Mouse (Mus musculus) kidney, adult 2 months (tissue): ENCODE data around the gene Olfr497. TPM values are rescaled to one million over a fixed set of nuclear protein-coding genes. Genes with fewer than 3 reads are reported as not detected.

Experiments used
- DNase-seq: peaks from one replicate; pipeline ENCODE4 v3.0.0; 2021
- H3K27ac ChIP-seq: fragments of 200-500 bp; 2 replicates; pipeline ENCODE4 v1.5.1; 2012; ENCODE audit warnings: low read depth, low read length, control low read depth, inconsistent platforms; ENCODE audit not compliant: insufficient read depth
- H3K27me3 ChIP-seq: fragments of 200-500 bp; replicated peaks from 2 replicates; pipeline ENCODE4 v1.6.1; 2012; ENCODE audit warnings: mild to moderate bottlenecking, moderate library complexity, low read length, inconsistent platforms; ENCODE audit not compliant: control insufficient read depth, insufficient read depth
- H3K36me3 ChIP-seq: fragments of 200-500 bp; 2 replicates; pipeline ENCODE4 v1.6.1; 2012; ENCODE audit warnings: mild to moderate bottlenecking, moderate library complexity, low read length, inconsistent platforms; ENCODE audit not compliant: control insufficient read depth, insufficient read depth
- H3K4me1 ChIP-seq: fragments of 200-500 bp; 2 replicates; pipeline ENCODE4 v1.6.1; 2011; ENCODE audit warnings: low read length; ENCODE audit not compliant: control insufficient read depth, insufficient read depth
- H3K4me3 ChIP-seq: fragments of 200-500 bp; 2 replicates; pipeline ENCODE4 v1.5.1; 2011; ENCODE audit warnings: mild to moderate bottlenecking, low read depth, low read length, control low read depth; ENCODE audit not compliant: insufficient read depth
- CTCF ChIP-seq: fragments of 200-500 bp; conservative IDR thresholded peaks from 2 replicates; pipeline ENCODE4 v1.5.1; 2011; ENCODE audit warnings: low read depth, mild to moderate bottlenecking, control low read depth, low read length, moderate library complexity, mixed read lengths; ENCODE audit not compliant: insufficient read depth, insufficient read length
- POLR2A ChIP-seq: fragments of 200-500 bp; IDR thresholded peaks from one replicate; pipeline ENCODE4 v1.6.1; 2011; ENCODE audit warnings: low read depth, low read length, control low read depth
- WGBS: fragments of 180-500 bp; shearing (Covaris S2); methylation state at CpG from one replicate; pipeline ENCODE4 v1.1.7; 2018; 5-methylcytosine and 5-hydroxymethylcytosine counted together
- polyA plus RNA-seq: library from polyadenylated mRNA; depleted of rRNA; stranded (reverse); fragments of >200 nt; gene quantifications from 2 replicates; pipeline ENCODE4 v1.2.3, GENCODE M21; 2012; rRNA removed

Olfr497 gene
- polyA plus RNA-seq = not detected in 2 replicates

GRCm38 (mm10) chr7:108420121-108420520 is at the start of gene Olfr497:
TSS of gene Olfr497 (plus strand) at chr7:108420421.
- Histone ChIP-seq H3K27ac (no peak within 1 kb of the TSS), H3K4me3 (no peak within 1 kb of the TSS), H3K36me3 (no peaks in the 10 kb centered on the region), H3K27me3 (no peaks in the 10 kb centered on the region), H3K4me1 (no peaks in the 10 kb centered on the region)
- 74% methylated on average over 2 of the region's 2 CpGs for WGBS
- no peak for DNase-seq
- TF ChIP-seq CTCF (no peak), POLR2A (no peak)

DNA sequence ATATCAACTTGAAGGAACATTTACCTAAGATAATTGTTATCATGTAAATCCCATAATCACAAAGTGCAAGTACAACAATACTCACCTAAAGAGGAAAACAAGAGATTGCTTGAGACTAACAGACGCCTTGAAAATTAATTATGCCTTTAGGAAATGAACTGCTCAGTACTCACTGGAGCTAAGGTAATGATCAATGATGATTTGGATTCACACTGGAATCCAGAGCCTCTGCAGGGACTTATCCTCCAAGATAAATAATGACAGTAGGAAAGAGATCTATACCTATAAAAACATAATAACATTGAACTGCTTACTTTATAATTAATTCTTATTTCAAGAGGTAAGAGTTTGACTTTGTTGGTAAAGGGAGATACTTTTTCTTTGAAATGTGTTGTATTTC is 27.4 kb upstream of the Olfr497 start, which contains the start of gene Olfr495:
Gene Olfr495 (plus strand): TSS at position 301 of the 400 bp plus-strand sequence.
- Histone ChIP-seq H3K4me1 (no peaks in the 10 kb centered on the region), H3K27me3 (no peaks in the 10 kb centered on the region), H3K4me3 (no peak within 1 kb of the TSS), H3K27ac (no peak within 1 kb of the TSS), H3K36me3 (no peaks in the 10 kb centered on the region)
- 57% methylated on average over 1 of the region's 1 CpGs for WGBS
- DNase-seq = no peak
- TF ChIP-seq CTCF (no peak), POLR2A (no peak)

DNA sequence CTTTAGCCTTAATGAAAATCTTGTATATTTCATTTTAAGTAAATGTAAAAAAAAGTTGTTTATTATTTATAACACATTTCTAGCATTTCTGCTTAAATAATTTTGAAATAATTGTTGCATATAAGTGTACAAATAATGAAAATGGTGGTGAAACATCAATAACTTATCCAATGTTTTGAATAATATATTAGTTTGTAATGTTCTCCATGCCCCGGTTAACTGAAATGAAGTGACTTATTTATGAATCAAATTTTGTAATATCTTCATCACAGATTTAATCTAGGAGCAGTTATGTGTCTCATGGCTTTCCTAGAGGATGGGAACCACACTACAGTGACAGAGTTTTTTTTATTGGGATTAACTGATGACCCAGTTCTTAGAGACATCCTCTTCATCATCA is 44.8 kb downstream of the Olfr497 start, which contains the start of gene Olfr498:
Gene Olfr498 (plus strand): TSS at position 301 of the 400 bp plus-strand sequence.
- no peak for TF ChIP-seq CTCF
- no peak for TF ChIP-seq POLR2A
- 97% methylated on average over 1 of the region's 1 CpGs for WGBS
- H3K27me3 ChIP-seq = no peaks in the 10 kb centered on the region
- H3K27ac ChIP-seq = no peak within 1 kb of the TSS
- H3K36me3 ChIP-seq = no peaks in the 10 kb centered on the region
- no peak within 1 kb of the TSS for H3K4me3 ChIP-seq
- no peaks in the 10 kb centered on the region for H3K4me1 ChIP-seq
- DNase-seq = no peak

Other genes starting within 250 kb of the Olfr497 start
- gene Olfr486, start 247.7 kb upstream of the Olfr497 start, polyA plus RNA-seq = not detected in 2 replicates
- gene Olfr487, start 205.8 kb upstream of the Olfr497 start, polyA plus RNA-seq = not detected in 2 replicates
- not detected in 2 replicates for gene Olfr488, start 162.1 kb upstream of the Olfr497 start, polyA plus RNA-seq
- gene Olfr490, start 131.5 kb upstream of the Olfr497 start, polyA plus RNA-seq = not detected in 2 replicates
- not detected in 2 replicates for gene Olfr491, start 107.0 kb upstream of the Olfr497 start, polyA plus RNA-seq
- not detected in 2 replicates for gene Olfr492, start 96.7 kb upstream of the Olfr497 start, polyA plus RNA-seq
- not detected in 2 replicates for gene Olfr493, start 73.4 kb upstream of the Olfr497 start, polyA plus RNA-seq
- gene Olfr494, start 55.1 kb upstream of the Olfr497 start, polyA plus RNA-seq = not detected in 2 replicates
- not detected in 2 replicates for gene Olfr495, start 27.3 kb upstream of the Olfr497 start, polyA plus RNA-seq
- gene Olfr498, start 44.9 kb downstream of the Olfr497 start, polyA plus RNA-seq = not detected in 2 replicates
- gene Olfr502, start 104.6 kb downstream of the Olfr497 start, polyA plus RNA-seq = not detected in 2 replicates
- gene Olfr503, start 124.1 kb downstream of the Olfr497 start, polyA plus RNA-seq = not detected in 2 replicates
- not detected in 2 replicates for gene Olfr504, start 145.4 kb downstream of the Olfr497 start, polyA plus RNA-seq
- not detected in 2 replicates for gene Olfr506, start 190.4 kb downstream of the Olfr497 start, polyA plus RNA-seq
- not detected in 2 replicates for gene Olfr507, start 201.4 kb downstream of the Olfr497 start, polyA plus RNA-seq
- not detected in 2 replicates for gene Olfr508, start 209.6 kb downstream of the Olfr497 start, polyA plus RNA-seq
- not detected in 2 replicates for gene Olfr509, start 231.5 kb downstream of the Olfr497 start, polyA plus RNA-seq
- gene Olfr510, start 246.0 kb downstream of the Olfr497 start, polyA plus RNA-seq = not detected in 2 replicates